Mouse (Mus musculus) limb, embryonic 11.5 days (tissue): ENCODE data around the gene Higd1a. TPM values are rescaled to one million over a fixed set of nuclear protein-coding genes. Genes with fewer than 3 reads are reported as not detected.

Experiments
- ATAC-seq: fragments of 200-750 bp; cut with Nextera tagmentation; 2 replicates; pipeline ENCODE4 v1.8.0; 2017; ENCODE audit warnings: low read depth; ENCODE audit not compliant: insufficient number of reproducible peaks, low FRiP score, low TSS enrichment
- DNase-seq: peaks from one replicate; pipeline ENCODE4 v3.0.0-alpha.2; 2015; ENCODE audit warnings: low spot score
- H3K27ac ChIP-seq: fragments of 300-500 bp; sonication (generic); replicated peaks from 2 replicates; pipeline ENCODE4 v1.5.1; 2014; ENCODE audit warnings: low read depth, mild to moderate bottlenecking, low read length
- H3K27me3 ChIP-seq: fragments of 300-500 bp; sonication (generic); 2 replicates; pipeline ENCODE4 v1.6.1; 2014; ENCODE audit warnings: mild to moderate bottlenecking, low read length, mixed read lengths; ENCODE audit not compliant: control insufficient read depth, insufficient read depth
- H3K36me3 ChIP-seq: fragments of 300-500 bp; sonication (generic); 2 replicates; pipeline ENCODE4 v1.6.1; 2014; ENCODE audit warnings: mild to moderate bottlenecking, low read length, moderate library complexity, mixed read lengths; ENCODE audit not compliant: control insufficient read depth, insufficient read depth
- H3K4me1 ChIP-seq: fragments of 300-500 bp; sonication (generic); 2 replicates; pipeline ENCODE4 v1.6.1; 2014; ENCODE audit warnings: low read length, mixed read lengths; ENCODE audit not compliant: control insufficient read depth, insufficient read depth
- H3K4me2 ChIP-seq: fragments of 300-500 bp; sonication (generic); 2 replicates; pipeline ENCODE4 v1.6.1; 2014; ENCODE audit warnings: low read depth, mild to moderate bottlenecking, moderate library complexity; ENCODE audit not compliant: severe bottlenecking
- H3K4me3 ChIP-seq: fragments of 300-500 bp; sonication (generic); 2 replicates; pipeline ENCODE4 v1.5.1; 2014; ENCODE audit warnings: low read depth, low read length
- H3K9ac ChIP-seq: fragments of 300-500 bp; sonication (generic); 2 replicates; pipeline ENCODE4 v1.6.1; 2014; ENCODE audit warnings: mild to moderate bottlenecking, low read length
- H3K9me3 ChIP-seq: fragments of 300-500 bp; sonication (generic); 2 replicates; pipeline ENCODE4 v1.6.1; 2016; ENCODE audit warnings: low read length; ENCODE audit not compliant: control insufficient read depth
- WGBS: fragments of 180-500 bp; shearing (Covaris S2); extraction: QIAGEN DNeasy Blood & Tissue Kit; methylation state at CpG from one replicate; pipeline ENCODE4 v1.1.7; 2014; 5-methylcytosine and 5-hydroxymethylcytosine counted together
- polyA plus RNA-seq: library from polyadenylated mRNA; unstranded; fragments of >200 nt; fragmentation: Nextera tagmentation; extraction: Ambion mirVana; gene quantifications from 2 replicates; pipeline ENCODE4 v1.2.1, GENCODE M21; 2014

Higd1a gene
- polyA plus RNA-seq, 1 experiment from 2014 or later, result 149 TPM

DNA sequence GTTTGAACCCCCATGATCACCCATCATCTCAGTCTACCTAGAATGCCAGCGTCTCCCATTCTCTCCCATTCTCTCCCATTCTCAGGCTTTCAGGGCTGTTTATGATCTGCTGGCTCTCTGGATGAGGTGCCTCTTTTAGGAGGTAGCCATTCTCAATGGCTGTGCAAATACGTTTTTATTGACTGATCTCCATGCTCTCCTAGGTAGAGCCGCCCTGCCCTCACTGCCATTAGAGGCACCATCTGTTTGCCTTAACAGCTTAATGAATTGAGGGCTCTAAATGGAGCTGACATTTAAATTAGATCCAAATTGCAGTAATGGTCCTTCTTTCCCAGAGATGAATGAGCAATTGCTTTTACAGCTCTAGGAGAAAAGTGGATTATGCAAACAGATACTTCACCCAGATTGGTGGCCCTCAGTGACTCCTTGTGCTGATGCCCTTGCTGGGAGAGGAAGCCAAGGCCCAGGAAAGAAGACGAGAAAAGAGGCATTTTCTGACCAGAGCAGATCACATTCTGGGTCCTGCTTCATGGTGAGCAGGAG, 11.9 kb upstream of the Higd1a start:
- no peak for DNase-seq
- no peaks in the 10 kb centered on the region for H3K27me3 ChIP-seq
- ATAC-seq, result no peak
- no peaks in the 10 kb centered on the region for H3K36me3 ChIP-seq
- H3K4me2 ChIP-seq, result no peak overlapping the region
- H3K4me3 ChIP-seq, result no peak overlapping the region
- no peaks in the 10 kb centered on the region for H3K9me3 ChIP-seq
- no peaks in the 10 kb centered on the region for H3K4me1 ChIP-seq
- no peak overlapping the region for H3K27ac ChIP-seq
- no peak overlapping the region for H3K9ac ChIP-seq
- WGBS, result 12% methylated on average over 4 of the region's 4 CpGs

- Histone ChIP-seq H3K4me2 (no peak overlapping the region), H3K4me3 (no peak overlapping the region), H3K27me3 (no peaks in the 10 kb centered on the region), H3K9ac (no peak overlapping the region), H3K27ac (no peak overlapping the region), H3K9me3 (no peaks in the 10 kb centered on the region), H3K36me3 (no peaks in the 10 kb centered on the region), H3K4me1 (no peaks in the 10 kb centered on the region)
- WGBS, result 78% methylated on average over 5 of the region's 5 CpGs
- DNase-seq (no peak), ATAC-seq (no peak)
These were observed 11.3 kb upstream of the Higd1a start for GRCm38 (mm10) chr9:121869432-121869831.

- H3K4me1 ChIP-seq, result no peaks in the 10 kb centered on the region
- H3K4me3 ChIP-seq, result no peak overlapping the region
- H3K36me3 ChIP-seq, result no peaks in the 10 kb centered on the region
- ATAC-seq (no peak), DNase-seq (no peak)
- no peaks in the 10 kb centered on the region for H3K27me3 ChIP-seq
- WGBS, result 78% methylated on average over 6 of the region's 6 CpGs
- H3K9me3 ChIP-seq, result no peaks in the 10 kb centered on the region
- no peak overlapping the region for H3K27ac ChIP-seq
- no peak overlapping the region for H3K4me2 ChIP-seq
- no peak overlapping the region for H3K9ac ChIP-seq
These were observed 10.1 kb upstream of the Higd1a start for GRCm38 (mm10) chr9:121868236-121868635.

DNA sequence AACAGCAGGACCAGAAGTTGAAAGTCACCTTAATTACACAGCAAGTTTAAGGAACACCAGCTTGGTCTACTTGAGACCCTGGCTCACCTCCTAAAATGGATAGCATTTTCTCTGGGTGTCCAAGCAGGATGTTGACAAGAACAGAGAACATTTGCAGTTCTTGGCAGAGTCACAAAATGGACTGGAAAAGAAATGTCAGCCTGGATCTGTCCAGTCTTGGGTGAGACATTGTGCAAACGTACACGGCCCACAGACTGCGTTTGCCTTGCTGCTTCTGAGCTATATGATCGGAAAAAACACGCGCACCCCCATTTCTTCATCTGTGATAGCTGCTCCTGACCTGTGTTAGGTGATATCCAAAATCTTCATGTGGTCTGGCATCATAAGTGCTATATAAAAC, 9.5 kb upstream of the Higd1a start:
- 95% methylated on average over 6 of the region's 6 CpGs for WGBS
- no peak overlapping the region for H3K27ac ChIP-seq

DNA sequence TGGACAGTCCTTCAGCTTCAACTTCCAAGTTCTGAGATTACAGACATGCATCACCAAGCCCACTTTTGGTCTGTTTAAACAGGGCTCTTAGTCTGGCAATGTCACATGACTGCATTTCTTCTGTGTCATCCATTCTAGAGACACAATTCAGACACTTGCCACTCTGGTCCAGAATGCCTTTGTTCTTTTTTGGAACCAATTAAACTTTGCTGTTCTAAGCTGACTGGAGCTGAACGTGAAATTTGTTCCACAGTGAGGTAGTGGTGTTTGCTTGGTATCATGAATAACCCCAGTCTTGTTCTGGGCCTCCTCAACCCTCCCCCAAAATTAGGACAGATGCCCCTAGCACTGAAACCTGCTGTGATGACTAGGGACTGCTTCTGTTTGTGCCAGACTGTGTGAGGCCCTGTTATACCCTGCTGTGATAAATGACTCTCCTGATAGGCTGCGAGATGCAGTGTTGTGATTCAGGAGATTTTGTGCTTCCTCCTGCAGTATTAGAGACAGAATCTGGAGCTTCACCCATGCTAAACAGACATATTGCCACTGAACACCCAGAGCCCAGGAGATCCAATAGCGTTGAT, 7.4 kb upstream of the Higd1a start:
- Histone ChIP-seq H3K27me3 (no peaks in the 10 kb centered on the region), H3K36me3 (no peaks in the 10 kb centered on the region), H3K4me3 (no peak overlapping the region), H3K4me1 (no peaks in the 10 kb centered on the region), H3K9ac (no peak overlapping the region), H3K4me2 (no peak overlapping the region), H3K27ac (no peak overlapping the region), H3K9me3 (no peaks in the 10 kb centered on the region)
- no peak for DNase-seq
- WGBS, result 53% methylated on average over 3 of the region's 3 CpGs
- ATAC-seq, result no peak

More for the DNA sequence above, 9.5 kb upstream of the Higd1a start:
- Histone ChIP-seq H3K27me3 (no peaks in the 10 kb centered on the region), H3K36me3 (no peaks in the 10 kb centered on the region), H3K4me1 (no peaks in the 10 kb centered on the region), H3K4me2 (no peak overlapping the region), H3K4me3 (no peak overlapping the region), H3K9ac (no peak overlapping the region), H3K9me3 (no peaks in the 10 kb centered on the region)
- DNase-seq, result no peak
- ATAC-seq, result no peak

GRCm38 (mm10) chr9:121864837-121865236, 6.7 kb upstream of the Higd1a start:
- Histone ChIP-seq H3K27me3 (no peaks in the 10 kb centered on the region), H3K4me1 (no peaks in the 10 kb centered on the region), H3K36me3 (no peaks in the 10 kb centered on the region), H3K9me3 (no peaks in the 10 kb centered on the region), H3K9ac (no peak overlapping the region), H3K4me3 (no peak overlapping the region), H3K4me2 (no peak overlapping the region), H3K27ac (no peak overlapping the region)
- ATAC-seq (no peak), DNase-seq (no peak)
- WGBS, result 58% methylated on average over 4 of the region's 4 CpGs

DNA sequence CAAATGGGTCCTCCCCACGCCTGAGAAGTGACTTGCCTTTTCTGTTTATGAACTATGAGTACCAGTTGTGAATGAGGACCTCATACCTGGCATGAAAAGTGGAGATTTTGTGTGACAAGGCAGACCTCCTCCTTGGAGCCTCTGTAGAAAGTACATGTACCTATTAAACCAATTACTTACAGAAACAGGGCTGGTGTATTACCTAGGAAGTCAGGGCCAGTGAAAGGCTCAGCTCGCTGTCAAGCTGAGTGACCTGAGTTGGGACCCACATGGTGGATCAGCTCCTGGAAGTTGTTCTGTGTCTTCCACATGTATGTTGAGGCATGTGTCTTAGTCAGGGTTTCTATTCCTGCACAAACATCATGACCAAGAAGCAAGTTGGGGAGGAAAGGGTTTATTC, 2.8 kb upstream of the Higd1a start:
- H3K9ac ChIP-seq, result no peak overlapping the region
- no peak overlapping the region for H3K27ac ChIP-seq
- H3K36me3 ChIP-seq, result no peaks in the 10 kb centered on the region
- H3K9me3 ChIP-seq, result no peaks in the 10 kb centered on the region
- DNase-seq, result no peak
- H3K4me1 ChIP-seq, result no peaks in the 10 kb centered on the region
- no peaks in the 10 kb centered on the region for H3K27me3 ChIP-seq
- no peak overlapping the region for H3K4me3 ChIP-seq
- no peak for ATAC-seq
- 88% methylated on average over 2 of the region's 2 CpGs for WGBS
- no peak overlapping the region for H3K4me2 ChIP-seq

DNA sequence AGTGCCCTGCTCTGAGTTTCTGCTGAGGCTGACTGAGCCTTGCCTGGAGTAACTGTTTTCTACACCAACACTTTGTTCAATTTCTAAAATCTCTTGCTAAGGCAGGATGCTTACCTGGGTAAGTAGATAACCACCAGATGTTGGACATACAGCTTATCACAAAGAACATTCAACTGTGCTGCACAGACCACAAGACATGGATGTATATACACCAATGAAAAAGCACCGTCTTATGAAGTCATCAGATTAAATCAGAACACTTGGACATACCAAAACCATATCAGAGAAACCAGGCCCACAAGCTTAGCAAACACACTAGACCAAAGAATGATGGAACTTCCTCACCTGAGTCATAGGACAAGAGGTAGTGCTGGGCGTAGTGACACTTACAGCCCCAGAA, 1.2 kb upstream of the Higd1a start:
- H3K4me2 ChIP-seq, result no peak overlapping the region
- no peaks in the 10 kb centered on the region for H3K9me3 ChIP-seq
- no peaks in the 10 kb centered on the region for H3K4me1 ChIP-seq
- H3K36me3 ChIP-seq, result no peaks in the 10 kb centered on the region
- H3K27me3 ChIP-seq, result no peaks in the 10 kb centered on the region
- no peak for DNase-seq
- H3K27ac ChIP-seq, result no peak overlapping the region
- no peak overlapping the region for H3K9ac ChIP-seq
- WGBS, result 92% methylated on average over 2 of the region's 2 CpGs
- no peak for ATAC-seq
- H3K4me3 ChIP-seq, result no peak overlapping the region
